Mouse (Mus musculus) cerebellum, adult 9-11 months (tissue): ENCODE results near the gene Klf12.

ENCODE experiments used
- DNase-seq: peaks from one replicate; pipeline ENCODE4 v3.0.0; 2022

Klf12 gene

GRCm38 (mm10) chr14:100132479-100132878 lies 152.0 kb downstream of the Klf12 start:
- DNase-seq, result no peak

- no peak for DNase-seq
Measured at GRCm38 (mm10) chr14:100126126-100126525, 158.4 kb downstream of the Klf12 start.

GRCm38 (mm10) chr14:100121075-100121474 lies 163.4 kb downstream of the Klf12 start:
- DNase-seq, result no peak

- no peak for DNase-seq
Measured at GRCm38 (mm10) chr14:100119866-100120265, 164.6 kb downstream of the Klf12 start.

- DNase-seq, result no peak
Measured at GRCm38 (mm10) chr14:100113419-100113818, 171.1 kb downstream of the Klf12 start.

GRCm38 (mm10) chr14:100111735-100112134 lies 172.7 kb downstream of the Klf12 start:
- DNase-seq, result no peak

- no peak for DNase-seq
Measured at GRCm38 (mm10) chr14:100109563-100109962, 174.9 kb downstream of the Klf12 start.

GRCm38 (mm10) chr14:100105570-100105969 lies 178.9 kb downstream of the Klf12 start:
- DNase-seq, result no peak

GRCm38 (mm10) chr14:100104818-100105217 lies 179.7 kb downstream of the Klf12 start:
- DNase-seq, result no peak

- no peak for DNase-seq
Measured at GRCm38 (mm10) chr14:100103818-100104217, 180.7 kb downstream of the Klf12 start.

- DNase-seq, result no peak
Measured at GRCm38 (mm10) chr14:100097208-100098189, 187.0 kb downstream of the Klf12 start.

- no peak for DNase-seq
Measured at GRCm38 (mm10) chr14:100095730-100096129, 188.7 kb downstream of the Klf12 start.

GRCm38 (mm10) chr14:100090517-100090916 lies 194.0 kb downstream of the Klf12 start:
- no peak for DNase-seq

GRCm38 (mm10) chr14:100079620-100080019 lies 204.9 kb downstream of the Klf12 start:
- no peak for DNase-seq

GRCm38 (mm10) chr14:100072431-100073195 lies 211.9 kb downstream of the Klf12 start:
- DNase-seq, result no peak

- DNase-seq, result no peak
Measured at GRCm38 (mm10) chr14:100069543-100070090, 214.9 kb downstream of the Klf12 start.

- no peak for DNase-seq
Measured at GRCm38 (mm10) chr14:100068715-100069114, 215.8 kb downstream of the Klf12 start.

- no peak for DNase-seq
Measured at GRCm38 (mm10) chr14:100062516-100062915, 222.0 kb downstream of the Klf12 start.

GRCm38 (mm10) chr14:100054150-100054549 lies 230.3 kb downstream of the Klf12 start:
- DNase-seq, result no peak

GRCm38 (mm10) chr14:100053456-100053855 lies 231.0 kb downstream of the Klf12 start:
- no peak for DNase-seq

GRCm38 (mm10) chr14:100052876-100053275 lies 231.6 kb downstream of the Klf12 start:
- DNase-seq, result no peak

GRCm38 (mm10) chr14:100045431-100045830 lies 239.0 kb downstream of the Klf12 start:
- no peak for DNase-seq

- DNase-seq, result no peak
Measured at GRCm38 (mm10) chr14:100041823-100042222, 242.7 kb downstream of the Klf12 start.
